Mouse (Mus musculus) cerebellum, adult 8-10 months (tissue): ENCODE data around the gene Wdr13.

ENCODE experiments used
- DNase-seq: peaks from one replicate; pipeline ENCODE4 v3.0.0; 2022

Wdr13 gene

DNA sequence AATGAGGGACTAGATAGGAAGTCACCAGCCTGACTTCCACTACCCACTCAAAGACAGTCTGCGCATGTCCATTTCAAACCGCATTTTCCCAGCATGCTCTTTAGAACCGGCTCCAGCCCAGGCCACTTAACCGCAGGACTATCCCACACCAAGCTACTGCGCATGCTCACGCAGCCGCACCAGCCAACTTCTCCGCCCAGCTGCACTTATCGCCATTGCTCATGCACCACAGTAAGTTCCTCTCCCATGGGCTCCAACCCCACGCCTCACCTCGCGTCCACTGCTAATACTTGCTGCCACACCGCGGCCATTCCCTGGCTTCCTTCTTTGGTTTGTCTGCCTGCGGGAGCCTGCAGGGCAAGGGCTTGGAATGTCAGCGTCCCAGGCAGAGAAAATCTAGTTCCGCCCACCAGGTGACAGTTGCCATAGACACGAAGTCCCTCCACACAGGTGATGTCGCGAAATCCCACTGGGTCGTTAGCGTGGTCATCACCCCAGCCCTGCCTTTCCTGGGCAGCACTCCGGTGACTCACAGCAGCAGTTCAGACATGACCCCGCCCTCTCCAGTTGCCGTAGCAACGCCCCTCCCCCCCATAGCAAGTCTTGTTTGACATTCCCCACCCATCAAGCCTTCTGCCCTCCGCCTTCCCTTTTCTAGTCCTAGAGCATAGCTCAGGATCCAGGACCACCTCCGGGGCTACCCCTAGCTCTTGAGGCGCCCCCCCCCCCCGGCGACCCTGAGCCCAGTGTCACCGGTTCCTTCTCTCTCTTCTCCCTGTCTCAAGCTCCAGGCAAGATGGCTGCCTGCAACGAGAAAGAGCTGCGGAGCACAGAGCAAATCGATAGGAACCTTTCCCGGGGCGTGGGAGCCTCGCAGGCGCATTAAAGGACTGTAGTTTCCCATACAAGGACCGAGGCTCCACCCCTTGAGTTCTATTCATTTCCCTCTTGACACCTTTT, at the start of gene Wdr13:
Gene Wdr13, minus strand, starts transcription at position 876 of the 960 bp plus-strand sequence.
- DNase-seq = peak; percentile 85

DNA sequence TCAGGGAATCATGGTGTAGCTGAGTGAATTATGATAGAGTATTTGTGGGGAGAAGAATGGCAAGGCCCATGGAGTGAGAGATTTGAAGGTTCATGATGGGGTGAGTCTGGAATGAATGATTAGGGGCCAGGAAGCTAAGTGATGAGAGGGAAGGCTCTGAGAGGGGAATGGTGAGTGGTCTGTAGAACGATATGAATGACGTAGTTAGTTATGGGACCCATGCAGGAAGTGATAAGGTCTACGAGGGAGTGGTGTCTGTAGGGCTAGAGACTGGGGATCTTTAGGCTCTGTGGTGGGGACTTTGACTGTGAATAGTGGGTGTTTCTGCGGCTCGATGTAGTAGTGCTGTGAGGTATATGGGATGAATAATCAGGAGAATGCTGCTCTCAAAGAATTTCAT, 47.0 kb upstream of the Wdr13 start:
- no peak for DNase-seq

DNA sequence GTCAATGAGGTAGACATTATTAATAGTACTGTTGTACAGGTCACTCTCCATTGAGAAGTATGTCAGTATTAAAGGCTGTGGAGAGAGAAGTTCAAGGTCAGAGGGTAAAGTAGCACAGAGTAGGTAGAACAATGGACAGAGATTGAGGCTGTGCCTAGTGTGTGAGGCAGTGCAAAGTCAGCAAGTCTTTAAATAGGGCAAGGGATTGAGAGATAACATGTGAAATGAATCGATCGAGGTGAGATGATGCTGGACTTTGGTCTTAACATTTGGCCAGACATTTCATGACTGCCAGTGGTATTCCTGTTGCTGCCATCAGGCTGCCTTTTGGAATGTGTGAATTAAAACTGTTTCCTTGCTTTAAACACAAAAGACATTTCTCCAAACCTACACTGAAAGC, 46.2 kb upstream of the Wdr13 start:
- DNase-seq = no peak

DNA sequence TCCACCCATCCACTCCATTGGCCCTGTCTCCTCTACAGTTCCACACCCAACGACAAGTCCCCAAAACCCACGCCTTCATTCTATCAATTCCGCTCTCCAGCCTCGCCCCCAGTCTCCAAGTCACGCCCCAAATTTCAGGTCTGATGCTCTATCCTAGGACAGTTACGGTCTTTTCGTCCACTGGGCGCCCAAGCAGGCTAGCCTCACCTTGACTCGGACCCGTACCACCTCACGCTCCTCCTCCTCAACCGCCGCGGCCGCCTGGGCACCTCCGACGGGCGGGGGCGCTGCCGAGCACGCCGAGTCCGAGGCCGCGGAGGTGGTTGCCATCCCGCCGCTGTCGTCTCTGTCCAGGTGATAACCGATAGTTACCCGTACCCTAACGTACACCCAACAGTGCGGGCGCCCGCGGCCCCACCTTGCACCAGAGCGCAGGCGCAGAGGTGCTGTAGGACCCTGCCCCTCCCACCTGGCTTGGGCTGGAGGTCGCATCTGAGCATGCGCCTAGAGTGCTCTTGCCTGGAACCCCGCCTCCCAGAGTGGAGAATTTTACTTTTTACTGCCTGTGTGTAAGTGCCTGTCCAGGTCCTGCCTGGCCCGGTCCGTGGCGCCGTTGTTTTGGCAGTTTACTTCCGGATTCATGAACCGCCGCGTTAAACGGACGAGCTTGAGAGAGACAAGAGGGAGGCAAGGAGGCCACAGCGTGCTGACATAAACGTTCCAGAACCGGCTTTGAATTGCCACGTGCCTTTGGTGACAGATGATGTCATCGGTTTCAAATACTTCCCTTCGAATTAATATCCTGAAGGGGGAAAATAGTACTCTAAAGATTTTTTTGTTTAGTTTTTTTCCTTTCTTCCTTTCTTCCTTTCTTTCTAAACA, 43.1 kb upstream of the Wdr13 start, which contains the start of gene Tbc1d25:
Gene Tbc1d25, minus strand, starts transcription at position 678 of the 882 bp plus-strand sequence.
- peak; percentile 81 for DNase-seq

DNA sequence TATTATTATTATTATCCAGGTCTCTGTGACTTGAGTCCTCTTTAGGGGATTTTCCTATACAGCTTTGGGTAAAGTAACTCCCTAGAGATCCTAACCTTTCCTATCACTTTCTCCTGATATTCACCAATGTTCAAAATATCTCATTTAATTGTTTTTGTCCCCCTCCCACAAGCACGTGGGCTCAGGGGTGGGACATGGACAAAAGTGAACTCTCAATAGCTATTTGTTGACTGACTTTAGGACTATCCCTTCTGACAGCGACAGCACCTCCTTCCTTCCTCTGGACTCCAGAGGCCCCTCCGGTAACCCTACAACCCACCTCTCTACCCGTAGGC, 42.4 kb upstream of the Wdr13 start:
- DNase-seq = no peak

DNA sequence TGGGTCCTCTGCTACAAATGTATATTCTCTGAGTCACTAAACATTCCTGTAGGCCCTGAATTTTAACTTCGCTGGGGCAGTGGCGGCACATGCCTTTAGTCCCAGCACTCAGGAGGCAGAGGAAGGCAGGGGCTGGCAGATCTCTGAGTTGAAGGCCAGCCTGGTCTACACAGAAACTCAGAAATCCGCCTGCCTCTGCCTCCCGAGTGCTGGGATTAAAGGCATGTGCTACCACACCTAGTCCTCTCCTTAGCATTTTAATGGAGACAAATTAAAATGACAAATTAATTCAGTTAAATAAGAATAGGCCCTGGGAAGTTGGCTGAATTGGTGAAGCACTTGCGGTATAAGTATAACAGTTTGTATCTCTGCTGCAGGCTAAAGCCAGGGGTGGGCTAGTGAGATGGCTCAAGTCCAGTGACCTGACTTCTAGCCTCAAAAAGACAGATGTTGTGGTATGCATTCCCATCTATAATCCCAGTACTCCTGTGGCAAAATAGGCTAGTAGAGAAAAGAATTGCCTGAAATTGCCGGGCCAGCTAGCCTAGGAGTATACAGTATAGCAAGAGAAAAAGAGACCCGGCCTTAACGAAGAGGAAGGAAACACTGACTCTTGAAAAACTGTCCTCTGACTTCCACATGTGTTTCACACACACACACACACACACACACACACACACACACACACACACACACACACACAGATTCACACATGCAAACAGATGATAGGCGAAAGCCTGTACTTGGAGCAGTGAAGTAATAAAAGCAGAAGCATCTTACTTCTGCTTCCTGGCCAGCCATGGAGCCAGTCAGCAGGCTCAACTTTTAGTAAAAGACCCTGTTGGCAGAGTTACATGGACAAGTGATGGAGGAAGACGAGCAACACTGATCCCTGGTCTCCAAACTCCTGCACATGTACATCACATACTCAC, 35.3 kb upstream of the Wdr13 start:
- DNase-seq = no peak

DNA sequence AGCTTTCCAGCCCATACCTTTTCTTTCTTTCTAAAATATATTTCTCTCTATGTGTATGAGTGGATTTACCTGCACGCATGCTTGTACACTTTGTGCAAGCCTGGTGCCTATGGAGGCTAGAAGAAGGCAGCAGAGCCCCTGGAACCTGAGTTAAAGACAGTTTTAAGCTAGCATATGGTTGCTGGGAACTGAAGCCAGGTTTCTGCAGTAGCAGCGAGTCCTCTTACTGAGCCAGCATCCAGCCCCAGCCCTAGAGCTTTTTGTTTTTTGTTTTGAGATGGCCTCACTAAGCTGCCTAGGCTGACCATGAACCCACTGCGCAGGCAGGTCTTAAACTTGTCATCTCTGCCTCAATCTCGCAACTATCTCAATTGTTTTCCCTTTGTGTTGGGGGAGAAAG, 31.8 kb upstream of the Wdr13 start:
- DNase-seq = no peak

DNA sequence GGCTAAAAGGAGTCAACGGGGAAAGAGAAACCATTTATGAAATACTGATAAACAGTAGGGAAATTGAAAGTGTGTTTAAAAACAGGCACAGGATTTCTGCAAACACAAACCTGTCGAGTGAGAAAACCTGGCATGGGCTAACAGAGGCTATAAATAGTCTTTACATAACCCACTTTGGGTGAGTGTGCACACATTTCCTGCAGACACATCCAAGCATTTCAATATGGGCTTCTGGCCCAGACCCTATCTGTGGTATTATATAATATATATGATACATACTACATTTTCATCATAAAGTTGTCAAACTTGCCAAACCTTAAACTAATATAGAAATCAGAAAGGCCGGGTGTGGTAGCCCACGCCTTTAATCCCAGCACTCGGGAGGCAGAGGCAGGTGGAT, 30.4 kb upstream of the Wdr13 start:
- peak; percentile 29 for DNase-seq

DNA sequence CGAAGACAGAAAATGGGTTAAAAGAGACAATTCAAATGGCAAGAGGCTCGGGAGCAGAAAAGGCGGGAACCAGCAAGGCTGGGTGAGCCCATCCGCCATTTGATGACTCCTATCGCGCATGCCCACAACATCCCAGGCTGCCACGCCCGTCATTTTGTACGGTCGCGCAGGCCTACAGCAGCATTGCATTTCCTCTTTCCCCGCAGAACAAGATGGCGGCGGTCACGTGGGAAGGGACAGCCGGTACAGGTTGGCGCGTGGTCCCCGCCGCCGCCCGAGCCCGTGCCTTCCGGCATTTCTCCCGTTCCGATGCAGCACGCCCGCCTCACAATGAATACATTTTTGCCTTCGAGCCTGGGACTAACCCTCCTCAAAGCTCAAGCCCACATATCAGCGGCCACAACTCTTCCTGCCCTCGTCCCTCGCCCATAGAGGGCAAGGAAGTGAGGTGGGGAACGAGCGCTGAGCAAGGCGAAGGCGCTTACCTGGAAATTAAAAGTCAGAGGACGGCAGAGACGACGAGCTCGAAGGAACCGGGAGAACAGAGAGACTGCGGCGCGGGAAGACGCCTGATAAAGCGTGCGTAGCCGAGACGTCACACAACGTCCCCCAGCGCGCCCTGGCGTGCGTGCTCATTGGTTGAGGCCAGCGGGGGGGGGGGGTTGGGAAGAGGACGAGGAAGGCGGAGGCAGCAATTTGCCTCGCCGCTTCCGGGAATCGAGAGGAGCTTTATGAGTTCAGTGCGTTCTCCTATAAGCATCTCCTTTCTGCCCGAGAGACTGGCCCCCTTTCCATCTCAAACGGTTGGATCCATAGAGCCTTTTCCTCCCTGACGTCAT, 12.7 kb upstream of the Wdr13 start, which contains the start of gene Rbm3:
Gene Rbm3, minus strand, starts transcription at position 728 of the 839 bp plus-strand sequence.
- peak; percentile 75 for DNase-seq

DNA sequence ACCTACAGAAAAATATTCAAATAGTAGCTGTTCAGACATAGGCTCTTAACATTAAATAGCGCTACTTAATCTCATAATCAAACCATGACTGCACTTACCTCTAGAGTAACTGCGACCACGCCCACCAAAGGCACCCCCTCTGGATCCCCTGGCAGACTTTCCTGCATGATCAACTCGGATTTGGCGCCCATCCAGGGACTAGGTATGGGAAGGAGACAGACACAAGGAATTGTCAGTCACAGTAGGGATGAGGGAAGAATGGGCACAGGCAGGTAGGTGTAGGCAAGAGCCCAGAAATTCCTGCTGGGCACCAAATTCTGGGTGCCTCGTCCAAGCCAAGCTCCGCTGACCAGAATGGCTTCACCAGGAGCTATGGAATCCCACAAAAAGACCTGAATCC, 11.1 kb upstream of the Wdr13 start:
- no peak for DNase-seq

DNA sequence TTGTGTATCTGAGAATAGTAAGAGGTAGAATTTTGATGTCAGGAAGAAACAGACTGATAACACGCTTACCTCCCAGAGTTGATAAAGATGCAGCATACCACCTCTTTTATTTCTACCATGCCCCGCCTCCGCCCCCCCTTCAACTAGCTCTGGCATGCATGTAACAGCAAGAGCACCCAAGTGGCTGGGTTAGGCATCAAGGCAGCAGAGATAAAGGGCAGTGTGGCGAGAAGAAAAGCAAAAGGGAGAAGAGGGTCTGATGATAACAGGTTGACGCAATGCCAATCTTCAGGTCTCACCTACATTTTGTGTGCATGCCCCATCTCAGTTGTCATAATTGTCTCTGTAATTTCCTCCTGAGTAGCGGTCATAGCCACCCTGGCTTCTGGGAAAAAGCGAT, 10.3 kb upstream of the Wdr13 start:
- no peak for DNase-seq

DNA sequence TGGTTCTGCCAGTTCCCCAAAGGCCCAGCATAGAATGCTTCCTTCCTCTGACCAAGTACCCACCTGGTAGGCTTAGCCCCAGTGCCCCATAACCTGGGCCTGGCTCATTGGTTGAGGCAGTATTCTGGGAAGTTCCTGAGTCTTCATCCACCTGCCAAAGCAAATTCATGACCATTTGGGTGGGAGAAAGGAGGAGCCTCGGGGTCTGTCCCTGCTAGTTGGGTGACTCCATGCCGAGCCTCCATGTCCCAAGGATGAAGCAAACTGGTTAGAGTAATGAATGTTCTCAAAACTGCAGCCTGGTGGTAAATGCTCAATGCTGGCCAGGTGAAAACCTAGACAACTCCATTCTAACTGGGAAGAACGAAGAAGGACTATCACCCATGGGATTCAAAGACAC, 8.4 kb upstream of the Wdr13 start:
- DNase-seq = no peak

DNA sequence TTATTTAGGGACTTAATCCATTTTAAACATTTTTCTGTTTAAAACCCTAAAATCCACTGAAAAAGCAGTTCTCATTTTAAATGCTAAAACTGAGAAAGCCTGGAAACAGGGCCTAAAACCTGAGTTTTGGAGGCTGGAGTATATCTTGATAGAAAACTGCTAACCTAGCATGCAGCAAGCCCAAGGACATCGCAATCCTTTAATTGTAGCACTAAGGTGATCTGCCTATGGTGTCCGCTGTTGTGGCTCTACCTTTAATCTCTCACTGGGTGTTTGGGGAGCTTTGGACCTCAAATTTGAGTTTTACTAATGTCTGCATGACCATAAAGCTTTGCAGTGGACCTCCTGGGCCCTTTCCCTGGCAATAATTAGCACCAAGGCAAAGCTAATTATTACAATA, 7.8 kb upstream of the Wdr13 start:
- DNase-seq = no peak

DNA sequence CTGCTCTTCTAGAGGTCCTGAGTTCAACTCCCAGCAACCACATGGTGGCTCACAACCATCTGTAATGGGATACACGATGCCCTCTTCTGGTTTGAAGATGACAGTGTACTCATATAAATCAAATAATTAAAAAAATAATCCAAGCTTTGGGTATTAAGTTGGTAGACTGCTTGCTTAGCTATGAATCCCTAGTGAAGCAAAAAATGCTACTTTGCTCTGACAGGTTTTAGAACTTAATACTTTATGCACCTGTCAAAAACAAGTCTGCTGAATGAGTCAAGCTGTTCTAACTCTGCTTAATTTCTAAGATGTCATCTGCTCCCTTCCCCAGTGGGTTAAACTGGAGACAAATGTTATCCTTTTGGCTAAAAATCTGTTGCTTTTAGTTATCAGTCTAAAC, 6.8 kb upstream of the Wdr13 start:
- no peak for DNase-seq

DNA sequence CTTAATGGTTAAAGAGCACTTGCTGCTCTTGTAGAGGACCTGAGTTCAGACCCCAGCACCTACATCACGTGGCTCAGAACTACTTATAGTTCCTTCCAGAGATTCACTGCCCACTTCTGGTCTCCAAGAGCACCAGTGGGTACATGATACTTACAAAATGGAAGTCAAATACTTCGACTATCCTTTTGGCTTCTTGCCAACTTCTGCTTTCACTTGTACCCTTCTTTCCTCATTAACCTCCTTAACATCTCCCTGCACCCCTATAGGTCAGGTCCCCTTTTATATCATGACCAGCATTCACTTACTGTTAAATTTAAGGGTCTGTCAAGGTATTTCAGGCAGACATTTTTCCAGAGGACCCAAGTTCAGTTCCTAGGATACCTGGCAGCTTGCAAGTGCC, 3.2 kb upstream of the Wdr13 start:
- no peak for DNase-seq

DNA sequence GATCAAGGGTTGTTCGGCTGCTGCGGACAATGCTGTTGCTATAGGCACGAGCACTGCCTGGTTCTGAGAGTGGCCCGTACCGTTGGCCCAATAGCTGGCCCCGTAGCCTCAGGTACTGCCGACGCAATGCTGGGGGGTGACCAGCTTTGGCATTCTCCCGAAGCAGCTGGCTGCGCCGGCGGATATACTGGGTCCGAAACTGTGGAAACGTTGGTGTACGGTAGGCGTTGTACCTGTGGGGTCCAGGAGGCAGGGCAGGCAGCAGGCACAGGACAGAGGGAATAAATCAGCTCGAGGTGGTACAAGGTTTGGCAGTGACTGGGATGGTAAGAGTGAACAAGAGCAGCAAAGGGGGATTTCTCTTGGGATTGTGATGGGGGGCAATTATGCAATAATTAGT, 1.3 kb downstream of the Wdr13 start:
- no peak for DNase-seq

DNA sequence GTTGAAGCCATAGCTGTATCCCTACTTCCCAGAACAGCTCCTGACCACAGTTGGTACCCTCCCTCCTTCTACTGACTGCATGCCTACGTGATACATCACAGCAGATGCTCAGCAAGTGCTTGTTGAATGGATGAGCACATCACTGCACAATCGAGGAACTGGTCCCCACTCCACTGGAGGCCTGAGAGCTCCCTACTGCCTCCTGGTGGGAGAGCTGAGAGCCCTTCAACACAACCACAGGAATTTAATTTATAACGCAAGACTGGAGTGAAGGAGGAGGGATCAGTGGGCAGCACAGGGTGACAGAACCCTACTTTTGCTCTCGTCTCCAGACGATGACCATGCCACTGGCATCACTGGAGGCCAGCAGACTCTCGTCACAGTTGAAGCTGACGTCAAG, 7.5 kb downstream of the Wdr13 start:
- DNase-seq = no peak

DNA sequence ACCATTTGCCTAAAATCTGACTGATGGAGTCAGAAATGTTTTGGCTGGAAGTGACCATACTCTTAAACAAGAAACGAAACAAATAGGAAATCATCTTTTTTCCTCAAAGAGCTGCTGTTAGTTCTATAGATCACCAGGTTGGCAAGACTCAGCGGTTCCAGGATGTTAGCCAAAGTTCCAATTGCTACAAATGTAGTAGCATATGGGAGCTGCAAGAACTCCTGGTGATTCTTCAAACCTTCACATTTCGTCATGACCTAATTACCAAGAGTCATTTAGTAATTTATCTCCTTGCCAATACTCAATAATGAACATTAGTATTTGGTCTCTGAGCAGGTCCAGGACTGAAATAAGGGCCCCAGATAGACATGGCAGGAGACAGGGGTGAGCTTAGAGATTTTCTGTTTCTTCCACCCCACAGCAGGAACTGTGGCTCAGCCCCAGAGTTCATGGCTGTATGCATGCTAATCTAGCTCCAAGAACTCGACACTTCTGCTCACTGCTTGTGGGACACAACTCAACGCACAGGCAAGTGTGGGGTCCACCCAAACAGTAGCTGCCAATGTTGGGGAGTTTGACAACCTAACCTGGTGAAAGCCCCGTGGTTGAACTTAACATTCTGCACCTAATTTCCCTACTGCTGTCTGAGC, 8.7 kb downstream of the Wdr13 start:
- peak; percentile 50 for DNase-seq

DNA sequence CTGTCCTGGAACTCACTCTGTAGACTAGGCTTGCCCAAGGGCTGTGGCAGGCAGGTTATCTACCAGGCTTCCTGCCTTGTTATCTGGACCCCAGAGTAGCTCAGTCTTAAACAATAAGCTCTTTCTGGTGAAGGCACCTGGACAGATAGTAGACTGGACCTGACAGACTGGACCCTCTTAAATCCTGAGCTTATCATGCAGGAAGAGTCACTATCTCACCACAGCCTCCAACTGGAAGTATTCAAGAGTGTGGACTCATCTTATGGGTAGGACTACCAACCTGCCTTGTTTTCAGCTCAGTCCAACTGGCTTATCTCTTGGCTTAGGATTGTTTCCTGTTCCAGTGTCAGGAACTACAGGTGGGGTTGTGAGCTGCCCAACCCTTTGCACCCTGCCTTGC, 15.4 kb downstream of the Wdr13 start:
- no peak for DNase-seq

DNA sequence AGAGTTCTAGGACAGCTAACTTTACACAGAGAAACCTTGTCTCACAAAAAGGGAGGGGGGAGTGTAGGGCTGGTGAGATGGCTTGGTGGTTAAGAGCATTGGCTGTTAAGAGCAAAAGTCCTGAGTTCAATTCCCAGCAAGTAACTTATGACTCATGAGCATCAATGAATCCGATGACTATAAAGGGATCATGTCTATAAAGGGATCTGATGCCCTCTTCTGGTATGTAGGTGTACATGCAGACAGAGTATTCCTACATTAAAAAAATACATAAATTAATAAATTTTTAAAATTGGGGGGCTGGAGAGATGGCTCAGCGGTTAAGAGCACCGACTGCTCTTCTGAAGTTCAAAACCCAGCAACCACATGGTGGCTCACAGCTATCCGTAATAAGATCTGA, 17.4 kb downstream of the Wdr13 start:
- no peak for DNase-seq

DNA sequence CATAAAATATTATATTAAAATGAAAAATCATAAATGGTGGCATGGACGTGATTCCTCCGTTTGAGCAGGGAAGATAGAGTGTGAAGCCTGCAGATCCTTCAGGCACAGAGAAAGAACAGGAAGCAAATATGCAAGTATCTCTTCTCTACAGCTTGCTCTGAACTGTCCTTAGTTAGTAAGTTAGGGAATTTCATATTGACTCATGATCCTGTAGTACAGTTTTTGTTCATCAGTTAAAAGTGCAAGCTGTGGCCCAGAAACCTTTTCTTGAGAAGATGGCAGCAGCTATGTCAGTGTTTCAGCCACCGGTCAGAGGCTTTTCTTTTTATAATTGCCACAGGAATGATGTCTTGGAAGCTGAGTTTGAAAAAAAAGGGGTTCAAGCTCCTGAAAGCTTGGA, 27.7 kb downstream of the Wdr13 start:
- no peak for DNase-seq
